Mouse (Mus musculus): ENCODE measurements around the gene Tspan9.

Gene Tspan9

GRCm38 (mm10) chr6:127912938-127913337 lies 230.5 kb downstream of the Tspan9 start:
- no peak for DNase-seq

- DNase-seq, result no peak
Measured at GRCm38 (mm10) chr6:127911687-127912086, 231.7 kb downstream of the Tspan9 start.

All from right cerebral cortex, postnatal 25 days (tissue).